Mouse (Mus musculus) adrenal gland, postnatal 14 days (tissue): ENCODE data around the gene Smok3a. TPM values are rescaled to one million over a fixed set of nuclear protein-coding genes. Genes with fewer than 3 reads are reported as not detected.

Source experiments
- total RNA-seq: library from RNA; stranded (reverse); gene quantifications from 2 replicates; pipeline ENCODE4 v1.2.3, GENCODE M21; 2021

Gene Smok3a
- total RNA-seq, 1 experiment from 2014 or later, result not detected

Other genes starting within 250 kb of the Smok3a start
- gene Ppp1r35, start 242.4 kb upstream of the Smok3a start, total RNA-seq, result 20.4 and 21.9 TPM in 2 replicates
- 41.5 and 46.7 TPM in 2 replicates for gene Mepce, start 233.6 kb upstream of the Smok3a start, total RNA-seq
- 5.6 and 5.7 TPM in 2 replicates for gene Zcwpw1, start 233.5 kb upstream of the Smok3a start, total RNA-seq
- 1.2 and 2.9 TPM in 2 replicates for gene Pilra, start 185.0 kb upstream of the Smok3a start, total RNA-seq
- gene Pilrb1, start 163.2 kb upstream of the Smok3a start, total RNA-seq, result 0.67 and 1.6 TPM in 2 replicates
- 0.45 and 0.70 TPM in 2 replicates for gene Pilrb2, start 149.4 kb upstream of the Smok3a start, total RNA-seq
- 0.26 and 7.7 TPM in 2 replicates for gene Cyp3a13, start 99.6 kb upstream of the Smok3a start, total RNA-seq
- 0.70 and 0.94 TPM in 2 replicates for gene Gjc3, start 58.2 kb upstream of the Smok3a start, total RNA-seq
- 6.4 and 99.5 TPM in 2 replicates for gene Azgp1, start 39.7 kb upstream of the Smok3a start, total RNA-seq
- not detected in 2 replicates for gene Smok3b, start 168 bp downstream of the Smok3a start, total RNA-seq
- not detected in 2 replicates for gene Smok3c, start 31.9 kb downstream of the Smok3a start, total RNA-seq
- gene Zkscan1, start 63.8 kb downstream of the Smok3a start, total RNA-seq, result 33.1 and 33.6 TPM in 2 replicates
- 16.7 and 17.2 TPM in 2 replicates for gene Zscan21, start 95.6 kb downstream of the Smok3a start, total RNA-seq
- 12.5 and 15.4 TPM in 2 replicates for gene Zfp113, start 134.5 kb downstream of the Smok3a start, total RNA-seq
- 149 and 153 TPM in 2 replicates for gene Cops6, start 139.8 kb downstream of the Smok3a start, total RNA-seq
- 21.4 and 24.2 TPM in 2 replicates for gene Ap4m1, start 150.7 kb downstream of the Smok3a start, total RNA-seq
- 50.3 and 52.2 TPM in 2 replicates for gene Mcm7, start 151.2 kb downstream of the Smok3a start, total RNA-seq
- gene Taf6, start 166.2 kb downstream of the Smok3a start, total RNA-seq, result 35.2 and 35.5 TPM in 2 replicates
- gene Cnpy4, start 166.2 kb downstream of the Smok3a start, total RNA-seq, result 20.8 and 22.3 TPM in 2 replicates
- gene Mblac1, start 173.1 kb downstream of the Smok3a start, total RNA-seq, result 7.0 and 8.9 TPM in 2 replicates
- 0.23 and 0.26 TPM in 2 replicates for gene Nxpe5, start 204.6 kb downstream of the Smok3a start, total RNA-seq
- 70.3 and 74.7 TPM in 2 replicates for gene Lamtor4, start 234.2 kb downstream of the Smok3a start, total RNA-seq
- gene BC037034, start 242.8 kb downstream of the Smok3a start, total RNA-seq, result 18.2 and 25.6 TPM in 2 replicates